Mouse (Mus musculus) CD4-positive helper T cell, adult 2 months (primary cell): ENCODE results near the gene Ssr2.
A peak's percentile ranks its signal among the peaks of the same experiment; 100 is the strongest.
"Not testable (repeated sequence)": the region's sequence is repeated elsewhere in the genome, so short reads cannot be mapped to it uniquely, and the experiment has no call there.

Experiments
- DNase-seq: peaks from one replicate; pipeline ENCODE4 v3.0.0-alpha.2; 2012; ENCODE audit warnings: low read depth, missing footprints, low spot score

Ssr2 gene

DNA sequence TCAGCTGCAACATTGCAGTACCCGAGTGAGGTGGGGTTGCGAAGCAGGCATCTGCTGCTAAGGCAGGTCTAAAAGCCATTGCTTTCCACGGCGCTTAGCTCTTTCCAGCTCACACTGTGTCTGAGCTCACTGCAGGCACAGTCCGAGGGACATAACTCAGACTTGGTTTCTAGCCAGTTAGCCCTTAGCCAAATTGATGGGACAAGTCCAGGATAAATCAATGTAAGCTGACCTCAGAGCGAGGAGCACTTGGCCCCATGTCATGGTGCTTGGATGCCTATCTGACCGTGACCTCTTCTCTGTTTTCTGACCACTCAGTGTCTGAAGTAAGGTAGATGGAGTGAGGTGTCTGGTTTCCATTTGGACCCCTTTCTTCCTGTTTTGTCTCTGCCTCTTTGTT lies 11.7 kb upstream of the Ssr2 start:
- no peak for DNase-seq

DNA sequence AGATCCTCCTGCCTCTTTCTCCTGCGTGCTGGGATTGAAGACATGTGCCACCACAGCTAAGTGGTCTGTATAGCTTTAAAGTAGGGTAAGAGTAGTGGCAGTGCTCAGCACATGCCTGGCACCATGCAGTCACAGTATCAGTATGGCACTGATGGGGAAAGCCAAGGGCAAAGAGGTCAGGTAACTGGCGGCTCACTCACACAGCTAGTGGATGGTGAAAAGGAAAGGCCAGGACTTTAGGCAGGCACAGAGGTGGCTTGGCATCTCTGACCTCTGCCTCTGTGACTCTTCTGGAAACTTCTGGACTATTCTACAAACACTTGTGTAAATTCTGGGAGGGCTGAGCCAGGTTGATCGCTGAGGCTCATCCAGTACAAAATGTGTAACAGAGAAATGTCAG lies 9.6 kb upstream of the Ssr2 start:
- DNase-seq, result no peak

DNA sequence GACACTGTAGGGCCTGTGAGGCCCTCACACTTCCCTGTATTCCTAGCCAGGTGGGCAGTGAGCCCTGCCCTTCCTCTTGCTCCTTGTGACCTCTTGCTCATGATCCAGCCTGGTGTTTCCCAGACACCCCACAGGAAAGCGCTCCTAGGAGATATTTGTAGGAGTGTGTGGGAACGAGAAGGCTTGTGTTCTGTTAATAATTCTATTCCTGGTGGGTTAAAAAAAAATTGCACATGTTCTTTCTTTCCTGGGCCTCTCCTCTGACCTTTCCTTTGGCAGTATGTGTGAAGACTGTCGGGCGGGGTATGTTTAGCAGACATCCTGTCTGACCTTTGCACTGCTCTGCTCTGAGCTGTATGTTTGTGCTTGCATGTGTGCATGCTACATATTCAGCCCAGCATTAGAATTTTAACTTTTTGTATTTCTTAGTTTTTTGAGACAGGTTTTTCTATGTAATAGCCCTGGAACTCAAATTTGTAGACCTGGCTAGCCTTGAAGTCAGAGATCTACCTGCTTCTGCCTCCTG lies 9.1 kb upstream of the Ssr2 start:
- no peak for DNase-seq

DNA sequence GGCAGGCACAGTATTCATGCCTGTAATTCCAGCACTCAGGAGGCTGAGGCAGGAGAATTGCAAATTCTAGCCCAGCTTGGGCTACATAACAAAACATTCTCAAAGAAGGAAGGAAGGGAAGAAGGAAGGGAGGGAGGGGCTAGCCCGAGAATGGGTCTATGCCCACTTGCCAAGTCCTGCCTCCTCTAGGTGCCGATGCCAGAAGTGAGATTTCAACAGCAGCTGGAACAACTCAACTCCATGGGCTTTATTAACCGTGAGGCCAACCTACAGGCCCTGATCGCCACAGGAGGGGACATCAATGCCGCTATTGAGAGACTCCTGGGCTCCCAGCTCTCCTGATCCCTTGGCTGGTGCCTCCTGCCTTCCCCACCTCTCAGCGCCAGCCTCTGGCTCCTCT lies 7.8 kb upstream of the Ssr2 start:
- DNase-seq, result no peak

DNA sequence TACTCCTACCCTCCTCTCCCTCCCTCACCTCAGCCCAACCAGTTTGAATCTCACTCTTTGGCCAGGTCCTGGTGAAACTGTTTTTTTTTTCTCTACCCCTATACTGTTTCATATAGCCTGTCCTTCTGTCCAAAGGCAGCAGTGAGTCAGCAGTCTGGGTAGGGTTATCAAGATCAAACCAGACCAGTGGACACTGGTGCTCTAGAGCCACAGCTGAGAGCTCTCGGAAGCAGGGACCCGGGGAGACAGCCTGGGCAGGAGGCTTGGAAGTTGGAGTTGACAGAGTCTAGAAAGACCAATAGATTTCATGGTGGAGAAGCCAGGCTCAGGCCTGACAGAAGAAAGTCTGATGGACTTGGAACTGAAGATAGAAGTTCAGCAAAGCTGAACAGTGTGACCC lies 7.1 kb upstream of the Ssr2 start:
- no peak for DNase-seq

- no peak for DNase-seq
Observed at GRCm38 (mm10) chr3:88569093-88569492, 6.6 kb upstream of the Ssr2 start.

- DNase-seq, result no peak
Observed at GRCm38 (mm10) chr3:88569694-88570093, 6.0 kb upstream of the Ssr2 start.

DNA sequence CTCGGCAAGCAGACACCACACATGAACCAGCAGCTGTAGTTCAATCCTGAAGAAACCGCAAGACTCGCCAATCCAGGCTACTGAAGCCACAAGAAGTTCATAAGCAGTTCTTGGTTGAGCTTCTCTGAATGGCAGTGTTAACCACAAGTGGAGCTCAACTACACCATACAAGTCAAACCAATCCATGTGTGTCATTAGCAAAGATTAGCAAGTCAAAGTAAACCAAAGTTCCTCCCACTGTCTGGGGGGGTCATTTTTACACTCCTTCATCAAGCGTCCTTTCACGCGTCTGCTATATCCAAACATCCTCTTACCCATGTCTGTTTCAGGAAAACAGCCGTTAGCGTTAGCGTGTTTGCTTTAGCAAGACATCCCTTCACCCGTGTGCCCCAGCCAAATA lies 5.3 kb upstream of the Ssr2 start:
- DNase-seq, result no peak

DNA sequence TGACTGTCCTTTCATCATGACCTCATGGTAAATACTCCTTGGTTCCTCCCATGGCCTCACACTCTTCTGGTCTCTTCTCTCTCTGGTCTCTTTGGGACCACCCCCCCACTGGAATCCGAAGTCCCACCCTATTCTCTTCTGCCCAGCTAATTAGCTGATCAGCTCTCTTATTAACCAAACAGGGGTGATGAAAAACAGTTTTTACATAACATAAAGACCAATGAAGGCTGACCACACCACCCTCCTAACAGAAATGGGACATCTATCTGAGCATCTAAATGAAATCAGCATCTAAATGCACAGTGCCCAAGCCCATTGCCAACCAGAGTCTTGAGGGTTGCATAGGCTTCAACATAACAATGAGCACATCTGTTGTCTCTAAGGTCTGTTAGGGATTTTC lies 3.8 kb upstream of the Ssr2 start:
- no peak for DNase-seq

- DNase-seq, result no peak
Observed at GRCm38 (mm10) chr3:88572835-88573234, 2.8 kb upstream of the Ssr2 start.

DNA sequence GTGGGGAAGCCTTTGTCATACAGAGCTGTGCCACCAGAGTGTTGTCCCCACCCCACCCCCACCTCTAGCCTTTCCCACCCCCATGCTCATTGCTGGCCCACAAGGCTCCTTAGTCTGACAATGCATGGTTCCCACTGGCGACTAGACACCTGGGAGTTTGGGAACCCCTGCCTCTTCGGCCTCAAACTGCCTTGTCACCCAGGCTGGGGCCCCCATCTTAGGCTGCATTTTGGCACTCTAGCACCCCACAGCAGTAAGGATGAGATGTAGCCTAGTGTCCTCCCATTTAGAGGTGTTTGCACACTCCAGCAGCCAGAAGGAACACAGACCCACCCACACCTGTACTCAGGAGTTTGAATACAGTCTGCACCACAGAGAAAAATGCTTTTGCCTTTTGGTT lies 1.9 kb upstream of the Ssr2 start:
- no peak for DNase-seq

GRCm38 (mm10) chr3:88577846-88578245 lies 2.2 kb downstream of the Ssr2 start:
- DNase-seq, result not testable (repeated sequence)

DNA sequence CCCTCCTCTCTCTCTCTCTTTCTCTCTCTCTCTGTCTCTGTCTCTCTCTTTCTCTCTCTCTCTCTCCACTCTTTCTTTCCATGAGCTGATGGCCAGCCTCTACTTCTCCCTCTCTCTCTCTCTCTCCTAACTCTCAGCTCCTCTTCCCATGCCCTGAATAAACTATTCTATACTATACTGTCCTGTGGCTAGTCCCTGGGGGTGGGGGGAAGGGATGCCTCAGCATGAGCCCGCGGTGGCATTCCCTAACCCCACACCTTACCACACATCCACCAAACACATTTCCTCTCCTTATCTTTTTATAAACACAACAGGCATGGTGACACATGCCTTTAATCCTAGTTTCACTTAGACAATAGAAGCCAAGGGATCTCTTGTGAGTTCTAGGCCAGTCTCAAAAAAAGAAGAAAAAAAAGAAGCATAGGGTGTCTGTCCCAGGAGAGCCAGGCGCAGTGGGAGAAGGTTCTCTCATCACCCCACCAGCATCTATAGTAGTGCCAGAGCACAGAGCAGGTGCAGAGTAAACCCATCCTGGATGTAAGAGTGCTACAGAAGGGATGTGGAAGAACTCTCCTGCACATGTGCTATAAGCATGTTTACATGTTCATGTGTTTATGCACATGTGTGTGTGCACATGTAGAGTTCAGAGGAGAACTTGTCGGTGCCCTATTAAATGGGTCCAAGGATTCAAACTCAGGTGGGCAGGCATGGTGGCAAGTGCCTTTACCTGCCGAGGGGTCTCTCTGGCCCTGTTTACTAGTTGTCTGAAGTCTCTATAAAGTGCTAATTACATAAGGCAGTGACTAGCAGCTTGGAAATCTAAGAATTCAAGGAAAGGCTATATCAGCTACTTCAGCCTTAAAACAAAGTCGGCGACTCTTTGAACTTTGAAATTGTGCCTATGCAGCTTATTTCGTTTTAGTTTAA lies 3.1 kb downstream of the Ssr2 start:
- DNase-seq, result no peak

GRCm38 (mm10) chr3:88579454-88580117 lies 3.9 kb downstream of the Ssr2 start:
- peak; percentile 83 for DNase-seq

DNA sequence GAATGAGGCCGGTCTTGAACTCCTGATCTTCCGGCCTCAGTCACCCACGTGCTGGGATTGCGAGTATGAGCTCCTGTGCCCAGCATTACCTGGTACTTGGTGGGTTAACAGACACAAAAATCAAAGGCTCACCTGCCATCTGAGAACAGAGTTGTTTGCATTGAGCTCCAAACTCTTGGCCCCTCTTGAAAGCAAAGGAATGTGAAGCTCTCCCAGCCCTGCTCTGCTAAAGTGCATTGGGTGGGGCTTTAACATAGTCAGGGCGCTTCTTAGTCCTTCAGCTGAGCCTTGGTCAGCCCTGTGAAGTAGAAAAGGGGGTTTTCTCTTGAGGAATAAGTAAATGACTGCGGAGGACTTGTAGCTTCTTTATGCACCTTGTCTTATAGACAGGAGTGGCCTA lies 10.1 kb downstream of the Ssr2 start:
- DNase-seq, result no peak

- no peak for DNase-seq
Observed at GRCm38 (mm10) chr3:88586640-88587039, 11.0 kb downstream of the Ssr2 start.

- no peak for DNase-seq
Observed at GRCm38 (mm10) chr3:88590246-88590645, 14.6 kb downstream of the Ssr2 start.

DNA sequence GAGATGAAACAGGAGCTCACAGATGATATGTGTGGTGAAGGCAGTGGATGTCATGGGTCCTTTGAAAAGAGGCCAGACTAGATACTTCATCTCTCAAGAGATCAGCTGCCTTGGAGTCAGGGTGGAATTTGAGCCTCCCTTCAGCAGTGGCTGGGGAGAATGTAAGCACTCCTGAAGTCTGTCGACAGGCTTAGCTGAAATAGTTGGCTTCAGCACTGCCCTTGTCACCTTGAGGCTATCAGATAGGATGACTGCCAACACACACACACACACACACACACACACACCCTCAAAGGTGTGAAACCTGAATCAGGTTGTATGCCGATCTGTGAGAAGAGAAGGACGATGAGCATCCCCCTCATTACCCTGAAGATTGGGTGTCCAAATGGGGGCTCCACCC lies 15.4 kb downstream of the Ssr2 start:
- no peak for DNase-seq

GRCm38 (mm10) chr3:88591950-88592731 lies 16.5 kb downstream of the Ssr2 start:
- peak; percentile 81 for DNase-seq

DNA sequence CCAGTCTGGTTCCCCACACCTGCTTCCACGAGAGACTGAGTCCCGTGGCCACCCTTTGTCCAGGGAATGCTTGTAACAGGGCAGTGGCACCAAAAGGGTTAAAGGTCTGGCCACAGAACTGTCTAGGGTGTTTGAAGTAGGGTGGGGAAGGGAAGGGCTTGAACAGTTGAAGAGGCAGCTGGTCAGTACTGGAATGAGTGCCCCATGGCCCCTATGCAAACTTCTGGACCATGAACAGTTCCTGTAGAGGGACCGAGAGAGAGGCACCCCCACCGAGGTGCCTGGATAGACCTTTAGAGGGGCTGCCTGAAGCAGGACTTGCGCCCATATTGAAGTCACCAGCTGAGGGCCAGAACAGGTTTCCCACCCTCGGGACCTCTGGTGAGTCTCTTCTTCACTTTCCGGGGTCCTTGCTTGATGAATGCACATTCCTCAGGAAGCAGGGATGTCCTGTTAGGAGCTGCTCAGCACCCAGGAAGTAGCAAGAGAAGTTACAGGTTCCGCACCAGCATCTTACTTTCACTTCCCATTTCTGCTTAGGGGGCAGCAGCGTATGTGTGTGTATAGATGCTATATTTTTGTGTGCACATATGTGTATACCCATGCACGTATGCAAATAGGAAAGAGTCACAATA lies 17.4 kb downstream of the Ssr2 start:
- DNase-seq, result peak; percentile 55

- DNase-seq, result no peak
Observed at GRCm38 (mm10) chr3:88593893-88594580, 18.4 kb downstream of the Ssr2 start.
